Mouse (Mus musculus) gastrocnemius, adult 2 months (tissue): ENCODE data around the gene Lhpp. TPM values are rescaled to one million over a fixed set of nuclear protein-coding genes. Genes with fewer than 3 reads are reported as not detected.

ENCODE experiments used
- DNase-seq: peaks from one replicate; pipeline ENCODE4 v3.0.0; 2022
- H3K27ac ChIP-seq: fragments of 200-600 bp; 2 replicates; pipeline ENCODE4 v1.8.1; 2022; ENCODE audit warnings: mild to moderate bottlenecking
- H3K4me3 ChIP-seq: fragments of 200-600 bp; 2 replicates; pipeline ENCODE4 v1.8.1; 2022; ENCODE audit warnings: mild to moderate bottlenecking, moderate library complexity
- CTCF ChIP-seq: fragments of 200-600 bp; IDR thresholded peaks from 2 replicates; pipeline ENCODE4 v1.8.1; 2022; ENCODE audit warnings: antibody characterized with exemption, mild to moderate bottlenecking, moderate library complexity
- intact Hi-C: fragments of 180-260 bp; cut with DNase I; formaldehyde crosslinking; loops from one replicate; pipeline ENCODE4 v1.15.1; 2025
- long read RNA-seq, 2 experiments: library from polyadenylated mRNA; stranded (forward); transcript quantifications; one replicate each; pipeline ENCODE4 v2.0.0; 2021
- total RNA-seq, 2 experiments: library from RNA; stranded (reverse); gene quantifications; 2 replicates each; pipeline ENCODE4 v1.2.3; 2021

Gene Lhpp
- 10 to 100 TPM; 10.8 to 11.1 TPM for total RNA-seq
- long read RNA-seq, experiment 1, transcript Lhpp-201 (7 exons, 1,612 nt) = major isoform, 16 of 16 reads
- long read RNA-seq, experiment 1, partial matches to known transcripts = 0 of 16 reads
- long read RNA-seq, experiment 1, other reads (novel, unspliced or antisense) = 0 of 16 reads
- long read RNA-seq, experiment 2, transcript Lhpp-201 (7 exons, 1,612 nt) = major isoform, 14 of 15 reads
- long read RNA-seq, experiment 2, partial matches to known transcripts = 0 of 15 reads
- long read RNA-seq, experiment 2, other reads (novel, unspliced or antisense) = 1 of 15 reads

DNA sequence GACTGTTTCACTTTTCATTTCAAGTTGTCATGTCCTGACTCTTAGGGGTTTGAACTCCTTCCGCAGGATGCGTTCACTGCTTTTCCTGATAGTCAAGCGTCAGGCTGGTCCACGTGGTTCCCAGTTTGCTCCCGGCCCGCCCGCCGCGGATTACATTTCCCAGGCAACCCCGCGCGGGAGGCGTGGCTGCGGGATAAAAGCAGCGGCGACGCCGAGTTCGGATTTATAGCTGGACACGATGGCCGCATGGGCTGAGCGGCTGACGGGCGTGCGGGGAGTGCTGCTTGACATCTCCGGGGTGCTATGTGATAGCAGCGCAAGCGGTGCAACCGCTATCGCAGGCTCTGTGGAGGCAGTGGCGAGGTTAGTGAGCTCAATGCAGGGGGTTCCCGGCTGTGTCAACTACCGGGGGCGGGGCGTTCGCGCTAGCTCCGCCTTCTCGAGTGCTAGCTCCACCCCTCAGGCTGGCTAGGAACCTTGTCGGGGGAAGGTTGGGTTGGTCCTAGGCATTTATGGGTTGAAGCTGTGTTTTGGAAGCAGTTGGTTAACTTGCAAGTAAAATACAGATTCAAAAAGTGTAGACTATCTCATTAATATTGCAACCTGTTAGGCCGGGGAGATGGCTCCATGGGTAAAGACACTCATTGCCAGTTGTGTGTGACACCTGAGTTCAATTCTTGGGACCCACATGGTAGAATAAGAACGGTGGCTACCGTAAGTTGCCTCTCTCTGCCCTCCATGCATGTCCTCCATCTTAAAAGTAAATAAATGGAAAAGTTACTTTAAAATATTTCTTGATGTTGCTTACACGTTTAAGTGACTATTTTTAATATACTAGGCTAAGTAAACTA is at the start of gene Lhpp:
Gene Lhpp (plus strand): TSS at position 171 of the 851 bp plus-strand sequence.
- TF ChIP-seq CTCF = no peak
- intact Hi-C loops = no loop called here
- peak; percentile 90 for DNase-seq
- peak within 1 kb of the TSS; percentile 72 for H3K4me3 ChIP-seq
- H3K27ac ChIP-seq = peak within 1 kb of the TSS; percentile 93

DNA sequence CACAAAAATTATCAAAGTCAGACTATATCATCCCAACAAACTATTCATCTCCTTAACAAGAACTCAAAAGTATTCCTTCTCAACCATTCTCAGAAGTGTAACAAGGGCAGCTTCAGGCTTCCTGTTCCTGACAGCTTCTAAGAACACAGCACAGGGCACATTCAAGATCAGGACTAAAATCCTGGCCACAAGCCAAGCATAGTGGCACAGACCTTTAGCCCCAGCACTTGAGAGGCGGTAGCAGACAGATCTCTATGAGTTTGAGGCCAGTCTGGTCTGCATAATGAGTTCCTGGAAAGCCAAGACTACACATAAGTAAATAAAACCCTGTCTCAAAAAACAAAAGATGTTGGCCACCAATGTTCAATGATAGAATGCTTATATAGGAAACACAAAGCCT is 44.6 kb upstream of the Lhpp start:
- intact Hi-C loops = no loop called here
- DNase-seq = no peak
- H3K4me3 ChIP-seq = no peak overlapping the region
- H3K27ac ChIP-seq = no peak overlapping the region
- TF ChIP-seq CTCF = no peak

DNA sequence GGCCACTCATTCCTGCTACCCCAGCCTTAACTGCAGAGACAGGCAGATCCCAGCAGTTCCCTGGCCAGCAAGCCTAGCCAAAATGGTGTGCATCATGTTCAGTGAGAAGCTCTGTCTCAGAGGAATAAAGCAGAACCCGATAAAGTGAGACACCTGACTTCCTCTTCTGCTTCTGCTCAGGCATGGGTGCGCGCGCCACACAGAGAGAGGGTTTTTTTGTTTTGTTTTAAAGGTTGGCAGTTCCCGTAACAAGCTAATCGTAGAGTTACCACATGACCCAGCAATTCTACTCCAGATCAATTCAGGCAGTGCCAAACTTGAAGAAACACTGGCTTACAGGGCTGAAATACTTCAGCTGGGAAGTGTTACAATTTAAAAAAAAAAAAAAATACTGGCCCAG is 41.6 kb upstream of the Lhpp start:
- Histone ChIP-seq H3K27ac (peak overlapping the region; percentile 29), H3K4me3 (no peak overlapping the region)
- intact Hi-C loops = no loop called here
- no peak for TF ChIP-seq CTCF
- DNase-seq = peak; percentile 37

DNA sequence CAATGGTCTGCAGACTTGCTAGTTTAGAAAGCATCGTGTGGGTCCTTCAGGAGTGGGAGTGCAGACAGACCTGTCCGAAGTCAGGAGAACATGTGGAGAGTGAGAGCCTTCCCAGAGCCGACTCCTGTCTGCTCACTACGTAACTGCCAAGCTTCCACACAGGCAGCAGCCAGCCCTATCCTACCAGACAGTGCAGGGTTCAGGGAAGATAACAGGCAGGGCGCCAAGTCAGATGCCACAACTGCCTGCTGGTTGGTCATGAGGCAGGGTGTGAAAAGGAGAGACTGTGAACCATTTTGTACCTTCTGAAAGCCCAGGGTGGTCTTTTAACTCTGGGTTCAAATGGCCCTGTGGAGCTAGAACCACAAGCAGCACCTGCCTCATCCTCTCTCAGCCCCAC is 40.4 kb upstream of the Lhpp start:
- intact Hi-C loops = loop anchor here (10.0 kb wide), 2 partner anchors 65 to 245 kb away; partner anchors contain the start of gene Fam53b
- no peak overlapping the region for H3K4me3 ChIP-seq
- H3K27ac ChIP-seq = peak overlapping the region; percentile 38; the same call in 1 of the 2 replicates
- TF ChIP-seq CTCF = no peak
- peak; percentile 50 for DNase-seq

DNA sequence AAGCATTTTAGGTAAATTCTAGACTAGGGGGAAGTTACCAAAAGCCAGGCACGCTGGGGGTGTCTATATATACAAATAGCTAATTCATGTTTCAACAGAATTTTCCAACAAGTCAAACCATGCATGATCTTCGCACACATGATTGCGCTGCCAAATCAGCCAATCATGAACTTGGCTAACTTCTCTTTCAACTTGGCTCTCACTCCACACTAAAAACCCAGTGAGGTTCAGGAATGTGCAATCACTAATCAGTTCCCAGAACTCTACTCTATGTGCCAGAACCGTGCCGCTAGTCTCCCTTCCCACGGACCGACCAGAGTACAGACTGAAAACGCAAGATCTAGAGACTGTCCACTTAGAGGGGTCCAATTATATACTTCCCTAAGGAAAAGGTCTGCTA is 39.0 kb upstream of the Lhpp start:
- TF ChIP-seq CTCF = no peak
- intact Hi-C loops = loop anchor here (10.0 kb wide), 2 partner anchors 63 to 243 kb away; partner anchors contain the start of gene Fam53b
- DNase-seq = no peak
- Histone ChIP-seq H3K4me3 (peak overlapping the region; percentile 44), H3K27ac (peak overlapping the region; percentile 50)

DNA sequence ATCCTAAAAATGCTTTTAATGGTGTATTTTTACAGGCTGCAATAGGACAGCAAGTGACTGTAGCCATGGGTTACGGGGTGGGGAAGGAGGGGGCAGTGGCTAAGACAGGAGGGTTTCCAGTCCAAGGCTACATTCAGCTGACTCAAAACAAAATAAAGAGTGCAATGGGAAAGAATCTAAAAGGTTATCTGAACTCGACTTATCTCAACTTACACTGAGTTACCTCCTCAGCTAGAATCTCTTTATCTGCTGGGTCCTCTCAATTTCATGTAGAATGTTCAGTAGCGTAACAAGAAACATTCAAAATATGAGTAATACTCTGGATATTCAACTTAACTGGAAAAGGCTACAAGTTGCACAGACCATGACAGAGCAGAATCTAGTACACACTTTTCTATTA is 37.7 kb upstream of the Lhpp start:
- peak overlapping the region; percentile 44 for H3K4me3 ChIP-seq
- intact Hi-C loops = loop anchor here (10.0 kb wide), 2 partner anchors 62 to 242 kb away; partner anchors contain the start of gene Fam53b
- peak overlapping the region; percentile 98; the same call in 1 of the 2 replicates for H3K27ac ChIP-seq
- no peak for TF ChIP-seq CTCF
- DNase-seq = no peak

DNA sequence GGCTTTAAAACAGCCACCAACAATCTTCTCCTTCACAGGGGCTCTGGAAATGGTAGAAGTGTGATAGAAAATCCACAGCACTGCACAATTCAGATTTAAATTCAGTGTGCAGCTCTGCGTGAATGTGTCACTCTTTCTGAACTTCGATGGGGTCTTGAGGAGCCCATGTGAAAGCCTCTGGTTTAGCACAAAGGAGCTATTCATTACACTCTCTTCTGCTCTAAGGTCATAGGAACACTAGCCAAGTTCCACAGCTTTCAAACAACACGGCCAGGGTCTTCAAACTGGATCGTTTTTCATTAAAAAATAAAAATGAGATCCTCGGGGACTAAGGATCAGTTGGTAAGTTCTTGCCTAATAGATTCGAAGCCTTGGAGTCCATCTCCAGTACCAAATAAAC is 37.2 kb upstream of the Lhpp start:
- intact Hi-C loops = loop anchor here (10.0 kb wide), 2 partner anchors 62 to 242 kb away; partner anchors contain the start of gene Fam53b
- DNase-seq = no peak
- Histone ChIP-seq H3K4me3 (peak overlapping the region; percentile 3), H3K27ac (peak overlapping the region; percentile 98)
- no peak for TF ChIP-seq CTCF

DNA sequence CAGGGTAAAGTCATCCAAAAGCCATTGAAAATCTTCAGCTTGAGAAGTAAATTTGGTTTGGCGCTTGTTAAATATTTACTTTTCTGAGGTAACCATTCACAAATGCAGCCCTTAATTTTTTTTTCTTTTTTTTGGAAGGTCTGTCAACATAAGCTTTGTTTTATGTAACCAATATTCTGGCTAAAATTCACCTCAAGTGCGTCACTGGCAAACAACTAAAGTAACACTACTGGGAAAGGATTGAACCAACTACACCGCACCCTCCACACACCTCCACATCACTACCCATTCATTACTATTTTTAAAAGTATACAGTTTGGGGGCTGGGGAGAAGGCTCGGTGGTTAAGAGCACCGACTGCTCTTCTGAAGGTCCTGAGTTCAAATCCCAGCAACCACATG is 35.8 kb upstream of the Lhpp start:
- intact Hi-C loops = loop anchor here (10.0 kb wide), 2 partner anchors 60 to 240 kb away; partner anchors contain the start of gene Fam53b

DNA sequence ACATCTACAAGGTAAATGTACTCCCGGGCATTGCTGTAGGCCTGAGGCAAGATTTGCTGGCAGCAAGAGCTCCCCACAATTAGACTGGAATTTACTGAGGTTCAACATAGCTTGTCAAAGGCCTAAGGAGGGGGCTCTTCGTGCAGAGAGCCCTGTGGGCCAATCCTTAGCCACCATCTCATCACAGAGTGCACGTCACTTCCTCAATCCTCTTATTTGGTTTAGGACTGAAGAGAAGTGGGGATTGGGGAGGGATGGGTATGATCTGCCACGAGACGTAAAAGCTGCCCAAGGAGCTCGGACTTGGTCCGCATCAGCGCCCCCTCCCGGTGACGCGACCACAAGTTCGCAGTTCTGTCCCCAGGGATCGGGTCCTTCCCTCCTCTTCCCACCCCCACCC is 34.8 kb upstream of the Lhpp start:
- Histone ChIP-seq H3K27ac (peak overlapping the region; percentile 98), H3K4me3 (peak overlapping the region; percentile 98)
- peak; percentile 73 for TF ChIP-seq CTCF
- peak; percentile 92 for DNase-seq
- intact Hi-C loops = loop anchor here (1.0 to 10.0 kb wide), 3 partner anchors 30 to 239 kb away; partner anchors contain the start of gene Fam53b

More for the DNA sequence above, 35.8 kb upstream of the Lhpp start:
- peak overlapping the region; percentile 98 for H3K4me3 ChIP-seq
- no peak for TF ChIP-seq CTCF
- DNase-seq = no peak
- H3K27ac ChIP-seq = peak overlapping the region; percentile 98

DNA sequence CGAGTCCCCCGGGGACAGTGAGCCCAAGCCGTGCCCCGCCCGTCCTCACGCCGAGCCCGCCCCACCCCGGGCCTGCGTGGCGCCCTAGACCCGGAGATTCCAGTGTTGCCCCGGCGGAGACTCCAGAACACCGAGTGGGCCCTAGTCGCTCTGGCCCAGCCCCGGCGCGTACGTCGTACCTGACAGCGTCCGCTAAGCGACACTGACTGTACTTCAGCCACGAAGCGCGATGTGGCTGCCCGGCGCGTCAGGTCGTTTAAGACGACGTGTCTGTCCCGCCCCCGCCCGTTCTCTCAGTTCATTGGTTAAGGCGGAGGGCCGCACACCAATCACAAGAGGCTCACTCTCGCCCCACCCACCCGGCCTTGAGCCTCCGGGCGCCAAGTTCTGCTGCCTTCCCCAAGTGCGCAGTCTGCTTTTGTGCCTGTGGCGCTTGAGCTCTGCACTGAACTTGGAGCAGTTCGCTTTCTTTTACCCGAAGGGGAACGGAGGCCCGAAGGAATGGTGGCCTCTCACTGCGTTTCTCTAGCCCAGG is 34.3 kb upstream of the Lhpp start, which contains the start of gene Oat:
Gene Oat (minus strand): TSS at position 283 of the 535 bp plus-strand sequence.
- H3K27ac ChIP-seq = peak within 1 kb of the TSS; percentile 98
- no peak; the same call in 1 of the 2 replicates for TF ChIP-seq CTCF
- peak; percentile 97 for DNase-seq
- intact Hi-C loops = loop anchor here (1.0 to 10.0 kb wide), 3 partner anchors 29 to 239 kb away; partner anchors contain the start of gene Fam53b
- peak within 1 kb of the TSS; percentile 98 for H3K4me3 ChIP-seq

DNA sequence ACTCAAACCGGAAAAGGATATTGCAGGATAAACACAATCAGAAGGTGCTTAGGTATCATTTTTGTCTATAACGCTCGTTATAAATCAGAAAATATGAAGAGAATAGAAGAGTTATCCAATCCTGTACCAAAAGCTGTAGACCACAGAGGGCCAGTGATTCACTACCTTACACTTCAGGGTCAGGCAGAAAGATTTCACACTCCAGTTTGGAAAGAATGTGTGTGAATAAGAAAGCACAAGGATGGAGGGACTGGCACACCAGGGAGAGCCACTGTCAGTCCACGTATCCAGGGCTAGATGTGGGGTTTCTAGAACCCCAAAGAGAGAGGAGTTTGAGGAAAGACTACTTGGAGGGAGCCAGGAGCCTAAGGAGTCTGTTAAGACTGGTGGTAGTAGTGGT is 33.5 kb upstream of the Lhpp start:
- no peak for TF ChIP-seq CTCF
- intact Hi-C loops = loop anchor here (1.0 to 10.0 kb wide), 3 partner anchors 28 to 238 kb away; partner anchors contain the start of gene Fam53b

DNA sequence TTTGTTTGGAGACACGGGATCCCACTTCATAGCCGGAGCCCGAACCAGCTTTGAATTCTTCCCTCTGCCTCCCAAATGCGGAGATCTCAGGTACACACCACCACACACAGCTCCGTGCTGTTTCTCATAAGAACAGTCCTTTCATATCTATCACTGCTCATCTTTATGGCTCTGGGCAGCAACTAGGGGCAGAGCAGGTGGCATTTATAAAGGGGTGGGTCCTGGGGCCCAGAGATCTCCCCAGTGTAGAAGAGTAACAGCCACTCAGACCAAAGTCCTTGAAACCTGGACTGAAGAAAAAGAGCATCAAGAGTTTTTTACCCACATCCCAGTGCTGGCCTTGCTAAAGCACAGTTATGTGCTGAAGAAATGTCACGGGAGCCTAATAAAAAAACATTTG is 29.9 kb upstream of the Lhpp start:
- TF ChIP-seq CTCF = no peak
- intact Hi-C loops = no loop called here

More for the DNA sequence above, 33.5 kb upstream of the Lhpp start:
- peak overlapping the region; percentile 98 for H3K27ac ChIP-seq
- DNase-seq = no peak
- H3K4me3 ChIP-seq = peak overlapping the region; percentile 98

More for the DNA sequence above, 29.9 kb upstream of the Lhpp start:
- H3K27ac ChIP-seq = no peak overlapping the region
- no peak for DNase-seq
- H3K4me3 ChIP-seq = no peak overlapping the region
